Mouse (Mus musculus): ENCODE measurements at regions not wholly inside any gene's neighbourhood (a gene's known extent, or its start where the extent isn't known, plus 50 kb on each side); places are given as distances from the start of the nearest gene placed in this dataset.

- no peak for TF ChIP-seq CTCF (IDR thresholded peaks at IDR 0.05; ENCODE audit: low read depth, low read length)
- TF ChIP-seq GATA2 (IDR thresholded peaks at IDR 0.05; ENCODE audit: borderline replicate concordance, low read depth, low read length) = no peak
These were observed 252.9 kb upstream of the Irx5 start for GRCm38 (mm10) chr8:92104561-92104960.
